Comparison of ENCODE assay signal across 8 mouse cellular contexts in genomic region chr10:77258704-77259621, GRCm38 (mm10). TPM values are rescaled to one million over a fixed set of nuclear protein-coding genes. Genes with fewer than 3 reads are reported as not detected.
DNase-seq lines count a peak whose midpoint lies in the region; ATAC-seq and TF ChIP-seq lines count a peak whose summit lies in the region.

Gene Pofut2, plus strand, starts transcription at chr10:77259218.

- H3K4me3 ChIP-seq in C2C12 (ENCODE audit: insufficient read depth, poor library complexity, severe bottlenecking) (peak within 1 kb of the TSS; percentile 99), myocyte (peak within 1 kb of the TSS; percentile 69)
- peak within 1 kb of the TSS; percentile 90 for H3K4me3 ChIP-seq in erythroblast, embryonic 14.5 days (replicated peaks)
- H3K4me3 ChIP-seq in heart, embryonic 11.5 days (ENCODE audit: low read depth, low read length) = peak within 1 kb of the TSS; percentile 95
- H3K4me3 ChIP-seq in kidney, embryonic 16.5 days (ENCODE audit: low read length) = peak within 1 kb of the TSS; percentile 92
- peak within 1 kb of the TSS; percentile 78 for H3K4me3 ChIP-seq in liver, adult 2 months (ENCODE audit: insufficient read depth, low read depth, low read length)

- H3K9me3 ChIP-seq in erythroblast, embryonic 14.5 days (ENCODE audit: control insufficient read depth, low read length) = no peaks in the 10 kb centered on the region
- H3K9me3 ChIP-seq in heart, embryonic 11.5 days (replicated peaks; ENCODE audit: control insufficient read depth, low read length) = no peaks in the 10 kb centered on the region
- no peaks in the 10 kb centered on the region for H3K9me3 ChIP-seq in kidney, embryonic 16.5 days (ENCODE audit: low read length)

- H3K27me3 ChIP-seq in C2C12 (ENCODE audit: control insufficient read depth, insufficient read depth, insufficient read length) (no peaks in the 10 kb centered on the region), myocyte (ENCODE audit: control insufficient read depth, insufficient read depth, insufficient read length) (no peaks in the 10 kb centered on the region)
- H3K27me3 ChIP-seq in erythroblast, embryonic 14.5 days (ENCODE audit: control insufficient read depth) = peaks cover 11% of the 10 kb centered on the region
- H3K27me3 ChIP-seq in heart, embryonic 11.5 days (ENCODE audit: control insufficient read depth, insufficient read depth, low read length) = no peaks in the 10 kb centered on the region
- H3K27me3 ChIP-seq in kidney, embryonic 16.5 days (ENCODE audit: insufficient read depth, low read length) = no peaks in the 10 kb centered on the region
- no peaks in the 10 kb centered on the region for H3K27me3 ChIP-seq in liver, adult 2 months (ENCODE audit: control insufficient read depth, insufficient read depth, low read length)
- H3K27me3 ChIP-seq in splenic B cell, adult 2 months (ENCODE audit: control insufficient read depth, insufficient read depth, low read length, poor library complexity, severe bottlenecking) = no peaks in the 10 kb centered on the region

- H3K36me3 ChIP-seq in C2C12 (ENCODE audit: control insufficient read depth, insufficient read depth) = peaks cover 36% of the 10 kb centered on the region
- H3K36me3 ChIP-seq in erythroblast, embryonic 14.5 days (ENCODE audit: control insufficient read depth) = peaks cover 37% of the 10 kb centered on the region
- H3K36me3 ChIP-seq in heart, embryonic 11.5 days (ENCODE audit: control insufficient read depth, insufficient read depth, low read length) = peaks cover 19% of the 10 kb centered on the region; the same call in 1 of the 2 replicates
- H3K36me3 ChIP-seq in kidney, embryonic 16.5 days (ENCODE audit: insufficient read depth, low read length) = peaks cover 30% of the 10 kb centered on the region
- H3K36me3 ChIP-seq in liver, adult 2 months (ENCODE audit: control insufficient read depth, insufficient read depth, low read length) = no peaks in the 10 kb centered on the region
- H3K36me3 ChIP-seq in myocyte (ENCODE audit: control insufficient read depth, insufficient read depth) = peaks cover 9% of the 10 kb centered on the region
- H3K36me3 ChIP-seq in splenic B cell, adult 2 months (ENCODE audit: control insufficient read depth, insufficient read depth, low read length, poor library complexity, severe bottlenecking) = peaks cover 5% of the 10 kb centered on the region; the same call in 1 of the 2 replicates

- WGBS in heart, embryonic 11.5 days (ENCODE audit: insufficient replicate concordance) = under 1% methylated on average over 81 of the region's 81 CpGs
- under 1% methylated on average over 79 of the region's 81 CpGs for WGBS in kidney, embryonic 16.5 days
- under 1% methylated on average over 80 of the region's 81 CpGs for WGBS in liver, adult 2 months

- TF ChIP-seq CTCF in C2C12 (IDR thresholded peaks at IDR 0.05; ENCODE audit: control insufficient read depth, insufficient read depth, insufficient read length) = no peak
- TF ChIP-seq CTCF in brain, embryonic 14.5 days (IDR thresholded peaks at IDR 0.05; ENCODE audit: borderline replicate concordance, extremely low read depth, insufficient read depth, insufficient read length) = 0 out of 2 replicates have a peak, but pooled peaks have one; percentile 17
- TF ChIP-seq CTCF in liver, adult 2 months (IDR thresholded peaks at IDR 0.05; ENCODE audit: low read depth, low read length) = peak; percentile 10; the same call in 1 of the 2 replicates

- peak within 1 kb of the TSS; percentile 77 for H3K4me2 ChIP-seq in heart, embryonic 11.5 days
- peak within 1 kb of the TSS; percentile 72 for H3K4me2 ChIP-seq in kidney, embryonic 16.5 days (replicated peaks; ENCODE audit: low read depth, low read length)
- H3K4me2 ChIP-seq in myocyte (ENCODE audit: low read depth) = peak within 1 kb of the TSS; percentile 97

- H3ac ChIP-seq in C2C12 (ENCODE audit: control insufficient read depth, insufficient read length, low read depth) = peak within 1 kb of the TSS; percentile 86
- H3ac ChIP-seq in myocyte (ENCODE audit: control insufficient read depth, insufficient read length) = peak within 1 kb of the TSS; percentile 53

- peaks cover 19% of the 10 kb centered on the region for H3K79me3 ChIP-seq in C2C12 (ENCODE audit: low read depth)

- peak; percentile 99 for DNase-seq in brain, embryonic 14.5 days (ENCODE audit: low read depth)
- peak; percentile 91 for DNase-seq in liver, adult 2 months (ENCODE audit: extremely low read depth, low read depth, low spot score)
- DNase-seq in splenic B cell, adult 2 months (ENCODE audit: low read depth, low spot score) = peak; percentile 99

- H3K79me2 ChIP-seq in C2C12 (ENCODE audit: control insufficient read depth, insufficient read depth) (peaks cover 30% of the 10 kb centered on the region), myocyte (ENCODE audit: control insufficient read depth, insufficient read depth) (peaks cover 15% of the 10 kb centered on the region)
- peaks cover 3% of the 10 kb centered on the region; the same call in 1 of the 2 replicates for H3K79me2 ChIP-seq in liver, adult 2 months (ENCODE audit: control insufficient read depth, insufficient read depth, low read length)

- peak; percentile 100 for TF ChIP-seq POLR2A in brain, embryonic 14.5 days (IDR thresholded peaks at IDR 0.05; ENCODE audit: borderline replicate concordance, extremely low read depth, insufficient read depth, insufficient read length, poor library complexity, severe bottlenecking)
- peak; percentile 93 for TF ChIP-seq POLR2A in liver, adult 2 months (IDR thresholded peaks at IDR 0.05; ENCODE audit: extremely low read depth, insufficient read depth, low read length)
- peak; percentile 97 for TF ChIP-seq POLR2A in myocyte (IDR thresholded peaks at IDR 0.05; ENCODE audit: insufficient read length, low read depth)

- H3K4me1 ChIP-seq in erythroblast, embryonic 14.5 days (ENCODE audit: control insufficient read depth) = peaks cover 33% of the 10 kb centered on the region
- H3K4me1 ChIP-seq in heart, embryonic 11.5 days (ENCODE audit: control insufficient read depth, insufficient read depth, low read length) = peaks cover 13% of the 10 kb centered on the region; the same call in 1 of the 2 replicates
- H3K4me1 ChIP-seq in kidney, embryonic 16.5 days (ENCODE audit: insufficient read depth, low read length) = peaks cover 18% of the 10 kb centered on the region
- H3K4me1 ChIP-seq in liver, adult 2 months (ENCODE audit: control insufficient read depth, insufficient read depth, low read length) = peaks cover 4% of the 10 kb centered on the region

- H3K27ac ChIP-seq in heart, embryonic 11.5 days (ENCODE audit: low read depth, low read length) = peak within 1 kb of the TSS; percentile 92
- peak within 1 kb of the TSS; percentile 93 for H3K27ac ChIP-seq in kidney, embryonic 16.5 days (ENCODE audit: low read length)
- H3K27ac ChIP-seq in liver, adult 2 months (replicated peaks; ENCODE audit: insufficient read depth, low read depth, low read length) = peak within 1 kb of the TSS; percentile 68

- H3K9ac ChIP-seq in heart, embryonic 11.5 days (ENCODE audit: low read depth, low read length) = peak within 1 kb of the TSS; percentile 94
- H3K9ac ChIP-seq in kidney, embryonic 16.5 days (replicated peaks; ENCODE audit: low read length) = peak within 1 kb of the TSS; percentile 91
- H3K9ac ChIP-seq in liver, adult 2 months (ENCODE audit: low read depth, low read length) = peak within 1 kb of the TSS; percentile 90

- peak; percentile 96 for ATAC-seq in heart, embryonic 11.5 days (replicated peaks; ENCODE audit: insufficient number of reproducible peaks, low FRiP score, low TSS enrichment)
- ATAC-seq in kidney, embryonic 16.5 days (ENCODE audit: low FRiP score, low TSS enrichment) = peak; percentile 98

TF ChIP-seq in C2C12, 6 proteins besides CTCF, POLR2A, EP300 and RAD21:
- TF ChIP-seq MAX (IDR thresholded peaks at IDR 0.05) (peak; percentile 46), FOSL1 (IDR thresholded peaks at IDR 0.05; ENCODE audit: insufficient read depth, low read length, poor library complexity, severe bottlenecking) (no peak)

TF ChIP-seq in myocyte, 11 proteins besides CTCF, POLR2A, EP300 and RAD21:
- TF ChIP-seq TCF12 (IDR thresholded peaks at IDR 0.05; ENCODE audit: insufficient read depth, poor library complexity, severe bottlenecking) (no peak), MYOD1 (IDR thresholded peaks at IDR 0.05; ENCODE audit: control insufficient read depth in 1 of 3, insufficient read length in 2 of 3, low read depth in 2 of 3) (peak in 2 of 3 experiments; percentile 24 to 27), REST (IDR thresholded peaks at IDR 0.05; ENCODE audit: insufficient read depth, insufficient read length) (no peak), MYOG (IDR thresholded peaks at IDR 0.05; ENCODE audit: control insufficient read depth in 1 of 3, insufficient read depth in 1 of 3, insufficient read length in 2 of 3, low read depth in 2 of 3) (peak in 2 of 3 experiments; percentile 18 to 29), CEBPB (IDR thresholded peaks at IDR 0.05; ENCODE audit: insufficient read depth, poor library complexity, severe bottlenecking) (no peak), POLR2AphosphoS2 (IDR thresholded peaks at IDR 0.05; ENCODE audit: insufficient read length, low read depth) (peak; percentile 90), USF1 (IDR thresholded peaks at IDR 0.05; ENCODE audit: low read depth) (no peak), SRF (IDR thresholded peaks at IDR 0.05; ENCODE audit: control insufficient read depth, insufficient read length, low read depth) (peak; percentile 76), TCF3 (IDR thresholded peaks at IDR 0.05; ENCODE audit: insufficient read length, low read depth) (peak; percentile 20), MAX (IDR thresholded peaks at IDR 0.05; ENCODE audit: low read depth) (no peak), E2F4 (IDR thresholded peaks at IDR 0.05; ENCODE audit: insufficient read depth) (no peak)

RNA-seq across cellular contexts. Expression of gene Pofut2, which starts in this region (rescaled TPM):
- 105 TPM for polyA plus RNA-seq in C2C12 (2012; fragmentation: generic; extraction: Trizol)
- polyA plus RNA-seq in brain, embryonic 14.5 days (2012; rRNA removed) = 45.3 and 49.2 TPM in 2 replicates
- 5.0 and 5.7 TPM in 2 replicates for polyA plus RNA-seq in erythroblast, embryonic 14.5 days (2012)
- polyA plus RNA-seq in heart, embryonic 11.5 days (2014; fragmentation: Nextera tagmentation; extraction: Ambion mirVana) = 118 and 133 TPM in 2 replicates
- 148 and 149 TPM in 2 replicates for polyA plus RNA-seq in kidney, embryonic 16.5 days (2015; fragmentation: Nextera tagmentation; extraction: Ambion mirVana)
- total RNA-seq in liver, adult 2 months (2014; rRNA removed) = 6.9 and 9.5 TPM in 2 replicates
- polyA plus RNA-seq in liver, adult 2 months (2012; rRNA removed) = 16.4 and 23.0 TPM in 2 replicates
- 89.9 TPM for polyA plus RNA-seq in myocyte (2012; fragmentation: generic; extraction: Trizol)

Comparison
In these comparisons a context has a peak if more than half of its experiments do, and no peak if none do; other contexts are left out.
1. Peak in every context shown above with its lines: DNase-seq, ATAC-seq, H3K4me3 ChIP-seq and H3K27ac ChIP-seq.